Mouse (Mus musculus) hindbrain, embryonic 13.5 days (tissue): Measurements from ENCODE around the gene Trip11. TPM values are rescaled to one million over a fixed set of nuclear protein-coding genes. Genes with fewer than 3 reads are reported as not detected.

Experiments used
- ATAC-seq: fragments of 200-750 bp; cut with Nextera tagmentation; 2 replicates; pipeline ENCODE4 v1.8.0; 2017; ENCODE audit warnings: moderate TSS enrichment; ENCODE audit not compliant: low FRiP score
- H3K27ac ChIP-seq: fragments of 300-500 bp; sonication (generic); 2 replicates; pipeline ENCODE4 v1.5.1; 2015; ENCODE audit warnings: inconsistent platforms, mild to moderate bottlenecking, moderate library complexity
- H3K27me3 ChIP-seq: fragments of 300-500 bp; sonication (generic); 2 replicates; pipeline ENCODE4 v1.6.1; 2015; ENCODE audit warnings: mild to moderate bottlenecking, inconsistent platforms
- H3K36me3 ChIP-seq: fragments of 300-500 bp; sonication (generic); 2 replicates; pipeline ENCODE4 v1.6.1; 2015; ENCODE audit warnings: mild to moderate bottlenecking, inconsistent platforms
- H3K4me1 ChIP-seq: fragments of 300-500 bp; sonication (generic); replicated peaks from 2 replicates; pipeline ENCODE4 v1.6.1; 2015; ENCODE audit warnings: inconsistent platforms
- H3K4me2 ChIP-seq: fragments of 300-500 bp; sonication (generic); 2 replicates; pipeline ENCODE4 v1.6.1; 2015; ENCODE audit warnings: inconsistent platforms, mild to moderate bottlenecking, moderate library complexity
- H3K4me3 ChIP-seq: fragments of 300-500 bp; sonication (generic); 2 replicates; pipeline ENCODE4 v1.5.1; 2015; ENCODE audit warnings: mild to moderate bottlenecking, inconsistent platforms
- H3K9ac ChIP-seq: fragments of 300-500 bp; sonication (generic); 2 replicates; pipeline ENCODE4 v1.6.1; 2015; ENCODE audit warnings: mild to moderate bottlenecking, inconsistent platforms
- H3K9me3 ChIP-seq: fragments of 300-500 bp; sonication (generic); 2 replicates; pipeline ENCODE4 v1.6.1; 2016; ENCODE audit warnings: inconsistent platforms
- WGBS: fragments of 180-500 bp; shearing (Covaris S2); methylation state at CpG from one replicate; pipeline ENCODE4 v1.1.7; 2015; 5-methylcytosine and 5-hydroxymethylcytosine counted together
- polyA plus RNA-seq: library from polyadenylated mRNA; unstranded; fragments of >200 nt; fragmentation: Nextera tagmentation; extraction: Ambion mirVana; gene quantifications from 2 replicates; pipeline ENCODE4 v1.2.1, GENCODE M21; 2015

The Trip11 gene
- polyA plus RNA-seq, 1 experiment from 2014 or later: 27.2 TPM

- peaks cover 31% of the 10 kb centered on the region for H3K27me3 ChIP-seq
- no peak overlapping the region for H3K9ac ChIP-seq
- H3K4me1 ChIP-seq: peaks cover 17% of the 10 kb centered on the region
- no peaks in the 10 kb centered on the region for H3K36me3 ChIP-seq
- H3K9me3 ChIP-seq: no peaks in the 10 kb centered on the region
- ATAC-seq: no peak
- H3K27ac ChIP-seq: no peak overlapping the region
- no peak overlapping the region for H3K4me2 ChIP-seq
- H3K4me3 ChIP-seq: no peak overlapping the region
- 90% methylated on average over 6 of the region's 6 CpGs for WGBS
Measured at GRCm38 (mm10) chr12:101815796-101816195, 97.3 kb downstream of the Trip11 start.

DNA sequence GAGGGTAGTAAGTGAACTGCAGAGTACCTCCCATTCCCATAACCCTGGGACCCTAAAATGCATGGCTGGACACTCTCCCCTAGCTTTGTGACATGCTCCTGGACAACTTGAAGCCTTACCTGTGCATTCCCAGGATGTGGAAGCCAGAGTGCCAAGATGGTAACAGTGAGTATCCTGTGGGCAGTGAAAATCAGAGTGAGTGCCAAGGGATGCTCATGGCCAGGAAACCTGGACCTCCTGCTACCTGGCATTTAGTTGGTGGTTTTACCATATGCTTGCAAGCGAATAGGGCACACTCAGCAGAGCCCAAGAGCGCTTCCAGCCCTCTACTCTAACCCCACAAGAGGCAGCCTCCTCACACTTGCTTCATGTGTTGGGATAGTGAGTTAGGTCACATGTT, 98.6 kb downstream of the Trip11 start:
- ATAC-seq: no peak

DNA sequence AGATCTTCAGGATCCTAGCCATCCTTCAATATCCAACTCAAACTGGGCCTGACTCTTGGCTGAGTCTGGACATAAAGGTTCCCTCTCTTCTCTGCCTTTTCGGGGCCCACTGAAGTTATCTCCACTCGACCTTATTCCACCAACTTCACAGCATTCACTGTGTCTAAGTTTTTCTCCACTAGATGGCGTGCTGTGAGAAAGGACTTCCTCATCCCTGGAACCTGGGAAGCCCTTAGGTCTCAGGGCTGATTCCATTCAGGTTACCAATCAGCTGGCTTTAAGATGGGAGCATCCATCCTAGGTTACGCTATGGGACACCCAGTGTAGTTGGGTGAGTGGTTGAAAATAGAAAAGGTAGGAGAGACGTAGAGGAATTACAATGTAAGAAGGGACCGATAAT, 101.9 kb downstream of the Trip11 start:
- H3K4me3 ChIP-seq: no peak overlapping the region
- 65% methylated on average over 6 of the region's 6 CpGs for WGBS
- no peaks in the 10 kb centered on the region for H3K9me3 ChIP-seq

More for the DNA sequence above, 98.6 kb downstream of the Trip11 start:
- Histone ChIP-seq H3K27me3 (peaks cover 19% of the 10 kb centered on the region), H3K9ac (no peak overlapping the region), H3K9me3 (no peaks in the 10 kb centered on the region), H3K4me3 (no peak overlapping the region), H3K36me3 (no peaks in the 10 kb centered on the region), H3K27ac (no peak overlapping the region), H3K4me1 (peaks cover 14% of the 10 kb centered on the region), H3K4me2 (no peak overlapping the region)
- 83% methylated on average over 2 of the region's 2 CpGs for WGBS

DNA sequence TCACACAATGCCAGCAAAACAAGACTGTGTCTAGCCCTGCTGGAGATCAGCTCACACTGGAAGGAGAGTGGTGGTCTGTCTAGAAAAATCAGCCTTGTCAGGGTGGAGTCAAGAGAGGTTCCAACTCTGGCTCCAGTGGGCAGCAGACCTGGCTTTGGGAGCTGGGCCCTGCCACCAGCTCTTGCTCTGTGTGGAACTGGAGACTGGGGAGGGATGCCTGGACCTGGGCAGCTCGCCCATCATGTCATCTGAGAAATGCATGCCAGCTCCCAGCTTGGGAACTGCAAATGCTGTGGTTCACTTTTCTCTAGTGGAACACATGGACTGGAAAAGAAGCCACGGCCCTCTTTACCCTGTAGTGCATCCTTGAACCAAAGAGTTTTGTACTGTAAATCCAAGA, 102.6 kb downstream of the Trip11 start:
- Histone ChIP-seq H3K27me3 (no peaks in the 10 kb centered on the region), H3K4me2 (no peak overlapping the region), H3K36me3 (no peaks in the 10 kb centered on the region), H3K4me3 (no peak overlapping the region), H3K4me1 (no peaks in the 10 kb centered on the region), H3K9ac (no peak overlapping the region), H3K27ac (no peak overlapping the region), H3K9me3 (no peaks in the 10 kb centered on the region)
- WGBS: 66% methylated on average over 2 of the region's 2 CpGs
- 0 out of 2 replicates have a peak, but pooled peaks have one; percentile 17 for ATAC-seq

More for the DNA sequence above, 101.9 kb downstream of the Trip11 start:
- H3K4me2 ChIP-seq: no peak overlapping the region
- H3K9ac ChIP-seq: no peak overlapping the region
- no peak overlapping the region for H3K27ac ChIP-seq
- no peaks in the 10 kb centered on the region for H3K4me1 ChIP-seq
- ATAC-seq: no peak
- no peaks in the 10 kb centered on the region for H3K27me3 ChIP-seq
- no peaks in the 10 kb centered on the region for H3K36me3 ChIP-seq

- Histone ChIP-seq H3K27ac (no peak overlapping the region), H3K9me3 (no peaks in the 10 kb centered on the region), H3K4me1 (no peaks in the 10 kb centered on the region), H3K27me3 (no peaks in the 10 kb centered on the region), H3K36me3 (no peaks in the 10 kb centered on the region), H3K4me2 (no peak overlapping the region), H3K4me3 (no peak overlapping the region), H3K9ac (no peak overlapping the region)
- ATAC-seq: 0 out of 2 replicates have a peak, but pooled peaks have one; percentile 59
- WGBS: 73% methylated on average over 2 of the region's 2 CpGs
Measured at GRCm38 (mm10) chr12:101807400-101807799, 105.7 kb downstream of the Trip11 start.

DNA sequence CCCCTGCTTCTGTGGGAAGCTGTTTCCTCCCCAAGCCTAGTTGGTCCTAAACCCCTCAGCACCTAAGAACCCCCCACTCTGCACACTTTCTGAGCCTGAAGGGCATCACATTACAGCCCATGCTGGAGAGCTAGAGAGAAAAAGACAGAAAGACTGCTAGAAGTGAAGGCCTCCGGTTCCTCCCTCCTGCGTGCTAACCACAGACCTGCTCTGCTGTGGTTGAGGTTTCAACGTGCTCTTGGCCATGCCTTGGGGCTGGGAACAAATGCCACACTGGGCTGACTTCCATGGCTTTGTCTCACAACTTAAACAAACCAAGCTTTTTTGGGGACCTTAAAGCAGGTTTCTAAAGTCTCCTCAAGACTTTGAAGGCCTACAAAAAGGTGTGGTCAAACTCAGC, 110.6 kb downstream of the Trip11 start:
- 86% methylated on average over 3 of the region's 3 CpGs for WGBS
- Histone ChIP-seq H3K27ac (no peak overlapping the region), H3K27me3 (no peaks in the 10 kb centered on the region), H3K4me2 (no peak overlapping the region), H3K9ac (no peak overlapping the region), H3K4me1 (no peaks in the 10 kb centered on the region; the same call in 1 of the 2 replicates), H3K9me3 (no peaks in the 10 kb centered on the region), H3K4me3 (no peak overlapping the region), H3K36me3 (no peaks in the 10 kb centered on the region)
- no peak for ATAC-seq

- Histone ChIP-seq H3K4me3 (no peak overlapping the region), H3K4me2 (no peak overlapping the region), H3K27ac (no peak overlapping the region), H3K4me1 (no peaks in the 10 kb centered on the region; the same call in 1 of the 2 replicates), H3K9ac (no peak overlapping the region), H3K9me3 (no peaks in the 10 kb centered on the region), H3K36me3 (no peaks in the 10 kb centered on the region), H3K27me3 (no peaks in the 10 kb centered on the region)
- no peak for ATAC-seq
- WGBS: 76% methylated on average over 5 of the region's 5 CpGs
Measured at GRCm38 (mm10) chr12:101801744-101802143, 111.3 kb downstream of the Trip11 start.

DNA sequence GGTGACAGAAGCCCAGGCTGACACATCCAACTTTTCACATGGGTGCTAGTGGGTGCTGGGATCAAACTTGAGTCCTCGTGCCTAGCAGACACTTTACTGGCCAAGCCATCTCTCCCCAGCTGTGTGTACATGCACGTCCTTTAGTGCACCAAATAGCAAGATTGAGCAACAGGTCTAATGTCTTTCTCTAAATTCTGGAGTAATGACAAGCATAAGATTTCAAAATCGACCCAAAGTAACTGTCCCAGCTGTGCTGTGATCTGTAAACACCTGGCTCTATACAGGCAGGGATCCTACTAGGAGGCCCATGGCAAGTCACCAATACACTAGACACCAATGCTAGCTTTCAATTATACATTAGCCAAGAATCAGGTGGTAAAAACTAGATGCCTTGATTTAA, 112.0 kb downstream of the Trip11 start:
- no peaks in the 10 kb centered on the region for H3K9me3 ChIP-seq
- H3K4me3 ChIP-seq: no peak overlapping the region
- H3K9ac ChIP-seq: no peak overlapping the region
- no peaks in the 10 kb centered on the region for H3K36me3 ChIP-seq
- WGBS: 84% methylated on average over 3 of the region's 3 CpGs
- no peaks in the 10 kb centered on the region; the same call in 1 of the 2 replicates for H3K4me1 ChIP-seq
- no peak overlapping the region for H3K27ac ChIP-seq
- ATAC-seq: no peak
- no peak overlapping the region for H3K4me2 ChIP-seq
- no peaks in the 10 kb centered on the region for H3K27me3 ChIP-seq

DNA sequence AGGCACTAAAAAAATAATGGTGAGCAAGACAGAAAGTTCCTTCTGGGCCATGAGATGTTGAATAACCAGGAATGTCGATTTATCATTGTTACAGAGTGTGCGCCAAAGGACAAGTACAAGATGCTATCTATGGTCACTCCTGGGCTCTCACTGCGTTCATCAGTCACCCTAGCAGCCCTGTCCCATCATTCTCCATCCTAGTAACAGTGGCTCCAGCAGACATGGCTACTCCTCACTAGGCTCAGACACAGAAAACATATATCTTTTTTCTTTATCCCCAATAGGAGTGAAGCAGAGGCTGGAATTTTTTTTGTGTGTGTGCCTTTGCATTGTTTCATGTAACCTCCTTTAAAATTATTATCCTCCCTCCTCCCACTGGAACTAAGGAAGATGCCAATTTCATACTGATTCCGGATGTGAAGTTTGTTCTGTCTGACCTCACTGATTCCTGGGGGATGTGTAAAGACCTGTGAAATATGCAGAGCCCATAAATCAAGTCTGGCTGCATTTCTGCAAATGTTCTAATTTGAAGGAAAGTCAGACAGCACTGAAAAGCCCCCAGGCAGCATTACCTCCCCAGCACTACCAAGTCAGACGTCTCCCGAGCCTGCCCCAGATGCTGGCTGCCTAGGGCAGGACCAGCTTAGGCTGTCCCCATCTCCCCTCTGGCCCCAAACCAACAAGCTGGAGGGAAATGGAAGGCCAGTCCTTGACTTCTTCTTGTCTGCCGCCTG, 114.7 kb downstream of the Trip11 start:
- H3K27ac ChIP-seq: no peak overlapping the region
- no peaks in the 10 kb centered on the region; the same call in 1 of the 2 replicates for H3K4me1 ChIP-seq
- no peaks in the 10 kb centered on the region for H3K9me3 ChIP-seq
- H3K27me3 ChIP-seq: no peaks in the 10 kb centered on the region
- no peak overlapping the region for H3K9ac ChIP-seq
- no peaks in the 10 kb centered on the region for H3K36me3 ChIP-seq
- H3K4me2 ChIP-seq: no peak overlapping the region
- WGBS: 71% methylated on average over 7 of the region's 7 CpGs
- ATAC-seq: no peak
- no peak overlapping the region for H3K4me3 ChIP-seq

DNA sequence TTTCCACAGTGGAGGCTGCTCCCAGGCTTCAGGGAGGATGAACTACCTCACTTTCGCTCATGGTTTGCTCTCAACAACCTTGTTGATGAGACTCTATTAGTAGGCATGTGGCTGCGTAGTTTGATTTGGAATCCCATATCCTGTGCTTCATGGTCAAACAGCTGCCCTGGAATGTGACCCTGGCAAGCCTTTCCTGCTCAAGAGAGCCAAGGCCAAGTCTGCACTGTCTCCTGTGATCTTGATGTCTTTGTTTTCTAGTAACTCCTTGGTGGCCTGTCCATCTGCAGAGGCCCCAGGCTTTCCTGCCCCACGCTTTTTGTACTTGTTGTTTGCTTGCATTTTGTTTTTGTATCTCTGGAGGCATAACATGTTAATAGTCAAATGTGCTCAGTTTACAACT, 118.6 kb downstream of the Trip11 start:
- no peak overlapping the region for H3K27ac ChIP-seq
- no peak overlapping the region for H3K9ac ChIP-seq
- no peaks in the 10 kb centered on the region for H3K36me3 ChIP-seq
- 90% methylated on average over 3 of the region's 3 CpGs for WGBS
- H3K4me1 ChIP-seq: no peaks in the 10 kb centered on the region; the same call in 1 of the 2 replicates
- no peak overlapping the region for H3K4me2 ChIP-seq
- H3K9me3 ChIP-seq: no peaks in the 10 kb centered on the region
- no peak overlapping the region for H3K4me3 ChIP-seq
- no peaks in the 10 kb centered on the region for H3K27me3 ChIP-seq
- no peak for ATAC-seq

DNA sequence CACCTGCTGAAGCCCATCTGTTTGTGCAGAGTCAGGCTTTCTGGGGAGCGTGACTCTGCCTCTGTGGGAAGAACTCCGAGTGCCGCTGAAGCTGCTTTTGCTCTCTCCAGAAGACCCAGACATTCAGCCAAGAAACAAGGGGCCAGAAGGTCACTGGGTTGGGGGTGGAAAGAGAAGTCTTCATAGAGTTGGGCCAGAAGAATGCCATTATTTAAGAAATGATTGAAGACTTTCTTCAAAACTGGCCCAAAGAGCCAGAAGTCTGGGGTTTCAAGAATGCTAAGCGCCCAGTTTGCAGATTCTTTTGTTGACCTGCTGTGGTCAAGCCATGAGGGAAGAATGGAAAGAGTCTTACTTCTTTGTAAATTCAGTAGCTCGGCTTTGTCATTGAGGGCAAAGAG, 119.8 kb downstream of the Trip11 start:
- Histone ChIP-seq H3K4me1 (no peaks in the 10 kb centered on the region), H3K9ac (no peak overlapping the region), H3K36me3 (no peaks in the 10 kb centered on the region), H3K4me2 (no peak overlapping the region), H3K27ac (no peak overlapping the region), H3K4me3 (no peak overlapping the region), H3K9me3 (no peaks in the 10 kb centered on the region), H3K27me3 (no peaks in the 10 kb centered on the region)
- ATAC-seq: no peak
- 66% methylated on average over 5 of the region's 5 CpGs for WGBS

DNA sequence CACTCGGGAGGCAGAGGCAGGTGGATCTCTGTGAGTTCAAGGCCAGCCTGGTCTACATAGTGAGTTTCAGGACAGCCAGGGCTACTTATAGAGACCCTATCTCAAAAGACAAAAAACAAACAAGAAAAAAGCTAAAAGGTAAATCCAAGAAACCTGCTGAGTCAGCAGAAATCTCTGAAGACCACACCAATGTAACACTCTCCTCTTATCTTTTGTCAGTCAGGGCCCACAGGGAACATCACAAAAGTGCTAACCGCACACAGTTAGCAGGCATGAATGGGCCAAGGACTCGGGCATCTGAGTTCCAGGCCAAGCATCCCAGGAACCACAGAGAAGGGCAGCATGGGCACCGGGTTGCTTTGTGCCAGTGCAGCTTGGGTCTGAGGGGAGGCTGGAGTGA, 120.4 kb downstream of the Trip11 start:
- no peak for ATAC-seq
- no peak overlapping the region for H3K4me3 ChIP-seq
- H3K4me1 ChIP-seq: no peaks in the 10 kb centered on the region
- H3K36me3 ChIP-seq: no peaks in the 10 kb centered on the region
- H3K4me2 ChIP-seq: no peak overlapping the region
- no peaks in the 10 kb centered on the region for H3K9me3 ChIP-seq
- H3K9ac ChIP-seq: no peak overlapping the region
- no peak overlapping the region for H3K27ac ChIP-seq
- H3K27me3 ChIP-seq: no peaks in the 10 kb centered on the region
- WGBS: 93% methylated on average over 4 of the region's 4 CpGs

GRCm38 (mm10) chr12:101789767-101790166, 123.3 kb downstream of the Trip11 start:
- 91% methylated on average over 3 of the region's 3 CpGs for WGBS

More at GRCm38 (mm10) chr12:101789767-101790166, 123.3 kb downstream of the Trip11 start:
- Histone ChIP-seq H3K9ac (no peak overlapping the region), H3K27me3 (no peaks in the 10 kb centered on the region), H3K9me3 (no peaks in the 10 kb centered on the region), H3K4me1 (no peaks in the 10 kb centered on the region), H3K4me2 (no peak overlapping the region), H3K4me3 (no peak overlapping the region), H3K27ac (no peak overlapping the region), H3K36me3 (no peaks in the 10 kb centered on the region)
- ATAC-seq: no peak
